Mouse (Mus musculus): ENCODE measurements at regions not wholly inside any gene's neighbourhood (a gene's known extent, or its start where the extent isn't known, plus 50 kb on each side); places are given as distances from the start of the nearest gene placed in this dataset.

DNA sequence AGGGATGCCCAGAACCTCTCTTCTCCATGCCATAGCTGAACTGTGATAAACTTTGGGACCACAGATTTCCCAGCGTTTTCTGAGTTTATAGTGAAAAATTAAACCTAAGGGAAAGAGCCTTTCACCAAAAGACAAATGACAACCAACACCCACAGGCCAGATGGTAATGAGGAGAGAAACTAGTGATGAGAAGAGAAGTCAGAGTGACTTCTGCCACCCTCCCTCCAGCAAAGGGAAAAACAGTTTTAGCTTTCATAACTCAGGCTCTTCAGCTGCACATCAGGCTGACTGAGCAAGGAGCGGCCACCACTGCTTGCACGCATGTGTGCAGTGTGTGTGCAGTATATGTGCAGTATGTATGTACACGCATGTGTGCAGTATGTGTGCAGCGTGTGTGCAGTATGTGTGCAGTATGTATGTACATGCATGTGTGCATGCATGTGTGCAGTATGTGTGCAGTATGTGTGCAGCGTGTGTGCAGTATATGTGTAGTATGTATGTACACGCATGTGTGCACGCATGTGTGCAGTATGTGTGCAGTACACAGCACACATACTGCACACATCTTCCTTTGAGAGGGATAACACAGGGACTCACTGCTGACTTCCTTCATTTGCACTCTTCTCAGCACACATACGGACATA is 208.1 kb upstream of the Ppargc1a start:
- no peak for TF ChIP-seq CTCF (conservative IDR thresholded peaks at IDR 0.05; ENCODE audit: low read length)
- no peak for TF ChIP-seq NANOG (IDR thresholded peaks at IDR 0.05; ENCODE audit: borderline replicate concordance, low read length)

Data from E14TG2a.4 (cell line).